24 mouse cellular contexts compared by ENCODE assay signal in genomic region chr7:143349287-143349686, GRCm38 (mm10).
"Had no signal": no experiment of that assay in that cellular context is flagged by ENCODE, and none has a peak within 500 bp of the region (broad histone marks: within the 10 kb centered on the region; RNA-seq: fewer than 3 reads in every experiment).

No protein-coding gene starts in this region.

- H3K9me3 ChIP-seq: limb, embryonic 10.5 days; limb, embryonic 13.5 days; liver, embryonic 12.5 days; liver, embryonic 15.5 days; lung, embryonic 15.5 days; megakaryocyte, embryonic 14.5 days; midbrain, embryonic 10.5 days; midbrain, embryonic 13.5 days; neural tube, embryonic 13.5 days; stomach, embryonic 15.5 days had no signal

- DNase-seq: kidney, postnatal 25 days; layer of hippocampus, adult 9-11 months; liver; lung, adult 18-20 months; lung, postnatal 10 days; lung, postnatal 36 days; retina, postnatal 1 day; right cerebral cortex, postnatal 25 days; spleen, adult 18-20 months; thymus, postnatal 25 days had no signal

- H3K4me1 ChIP-seq: liver, embryonic 12.5 days; liver, embryonic 15.5 days; lung, embryonic 15.5 days; megakaryocyte, embryonic 14.5 days; midbrain, embryonic 13.5 days; stomach, embryonic 15.5 days had no signal

- H3K4me2 ChIP-seq: limb, embryonic 13.5 days; liver, embryonic 12.5 days; liver, embryonic 15.5 days; lung, embryonic 15.5 days; midbrain, embryonic 13.5 days; neural tube, embryonic 13.5 days; stomach, embryonic 15.5 days had no signal

- ATAC-seq: liver, embryonic 12.5 days; midbrain, embryonic 13.5 days; midbrain, embryonic 16.5 days had no signal

- H3K9ac ChIP-seq: limb, embryonic 13.5 days; liver, embryonic 12.5 days; liver, embryonic 15.5 days; lung, embryonic 15.5 days; midbrain, embryonic 13.5 days; neural tube, embryonic 13.5 days; stomach, embryonic 15.5 days had no signal

- H3K4me3 ChIP-seq: layer of hippocampus, adult 2 months; limb, embryonic 10.5 days; limb, embryonic 13.5 days; liver, embryonic 12.5 days; liver, embryonic 15.5 days; lung, embryonic 15.5 days; megakaryocyte, embryonic 14.5 days; midbrain, embryonic 10.5 days; midbrain, embryonic 13.5 days; myocyte; neural tube, embryonic 13.5 days; stomach, embryonic 15.5 days had no signal

- H3K27me3 ChIP-seq: limb, embryonic 13.5 days; liver, embryonic 15.5 days; lung, embryonic 15.5 days; midbrain, embryonic 13.5 days; stomach, embryonic 15.5 days had no signal

- H3K27ac ChIP-seq: kidney, postnatal 0 days; layer of hippocampus, adult 2 months; limb, embryonic 10.5 days; limb, embryonic 13.5 days; liver, embryonic 12.5 days; liver, embryonic 15.5 days; lung, embryonic 15.5 days; midbrain, embryonic 10.5 days; midbrain, embryonic 13.5 days; neural tube, embryonic 13.5 days; stomach, embryonic 15.5 days had no signal

- H3K36me3 ChIP-seq: limb, embryonic 10.5 days; limb, embryonic 13.5 days; liver, embryonic 12.5 days; liver, embryonic 15.5 days; lung, embryonic 15.5 days; midbrain, embryonic 10.5 days; midbrain, embryonic 13.5 days; neural tube, embryonic 13.5 days; stomach, embryonic 15.5 days had no signal
